Mouse (Mus musculus): ENCODE data around the gene Cpne2. TPM values are rescaled to one million over a fixed set of nuclear protein-coding genes. Genes with fewer than 3 reads are reported as not detected.

Gene Cpne2
- polyA plus RNA-seq, 1 experiment from 2014 or later: 5.0 TPM

GRCm38 (mm10) chr8:94561256-94561655 lies 28.5 kb downstream of the Cpne2 start:
- ATAC-seq (replicated peaks; ENCODE audit: insufficient number of reproducible peaks, insufficient read depth, low FRiP score, low read depth): no peak
- H3K27me3 ChIP-seq: no peaks in the 10 kb centered on the region
- no peaks in the 10 kb centered on the region for H3K4me1 ChIP-seq (replicated peaks)
- H3K9ac ChIP-seq: no peak overlapping the region
- whole genome bisulfite sequencing: 67% methylated on average over 5 of the region's 5 CpGs
- no peaks in the 10 kb centered on the region for H3K9me3 ChIP-seq (replicated peaks)
- no peaks in the 10 kb centered on the region for H3K36me3 ChIP-seq
- no peak overlapping the region for H3K27ac ChIP-seq
- H3K4me2 ChIP-seq: no peak overlapping the region
- no peak overlapping the region for H3K4me3 ChIP-seq

GRCm38 (mm10) chr8:94564421-94564820 lies 31.6 kb downstream of the Cpne2 start:
- H3K27me3 ChIP-seq: no peaks in the 10 kb centered on the region
- H3K36me3 ChIP-seq: no peaks in the 10 kb centered on the region
- no peak overlapping the region for H3K9ac ChIP-seq
- no peaks in the 10 kb centered on the region for H3K9me3 ChIP-seq (replicated peaks)
- no peaks in the 10 kb centered on the region for H3K4me1 ChIP-seq (replicated peaks)
- H3K4me3 ChIP-seq: no peak overlapping the region
- ATAC-seq (replicated peaks; ENCODE audit: insufficient number of reproducible peaks, insufficient read depth, low FRiP score, low read depth): no peak
- H3K27ac ChIP-seq: no peak overlapping the region
- H3K4me2 ChIP-seq: no peak overlapping the region

DNA sequence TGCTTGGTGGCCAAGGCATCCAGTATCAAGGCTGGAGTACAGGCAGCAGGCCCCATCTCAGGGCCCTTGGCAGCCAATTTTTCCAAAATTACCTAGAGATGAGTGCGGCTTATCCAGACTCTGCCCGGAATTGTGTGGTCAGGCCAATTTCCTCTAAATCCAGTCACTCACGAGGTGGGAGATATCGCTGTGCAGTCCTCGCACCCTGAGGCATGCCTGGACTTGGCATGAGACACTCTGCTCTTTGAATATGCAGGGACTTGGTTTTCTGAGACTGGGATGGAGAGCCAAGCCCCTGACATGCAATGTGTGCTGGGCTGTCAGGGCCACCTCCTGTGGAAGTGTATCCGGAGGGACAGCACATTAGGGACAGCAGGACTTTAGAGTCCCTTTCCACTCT lies 33.2 kb downstream of the Cpne2 start:
- H3K27me3 ChIP-seq: no peaks in the 10 kb centered on the region
- no peaks in the 10 kb centered on the region for H3K36me3 ChIP-seq
- H3K27ac ChIP-seq: no peak overlapping the region
- H3K9ac ChIP-seq: no peak overlapping the region
- H3K4me2 ChIP-seq: no peak overlapping the region
- H3K4me1 ChIP-seq (replicated peaks): no peaks in the 10 kb centered on the region
- WGBS: 73% methylated on average over 6 of the region's 6 CpGs
- ATAC-seq (replicated peaks; ENCODE audit: insufficient number of reproducible peaks, insufficient read depth, low FRiP score, low read depth): no peak
- no peak overlapping the region for H3K4me3 ChIP-seq
- H3K9me3 ChIP-seq (replicated peaks): no peaks in the 10 kb centered on the region

GRCm38 (mm10) chr8:94566446-94567158 lies 33.8 kb downstream of the Cpne2 start:
- ATAC-seq (replicated peaks; ENCODE audit: insufficient number of reproducible peaks, insufficient read depth, low FRiP score, low read depth): no peak
- Histone ChIP-seq H3K36me3 (no peaks in the 10 kb centered on the region), H3K27ac (no peak overlapping the region), H3K4me3 (no peak overlapping the region), H3K27me3 (no peaks in the 10 kb centered on the region), H3K9ac (no peak overlapping the region), H3K4me1 (replicated peaks) (no peaks in the 10 kb centered on the region), H3K9me3 (replicated peaks) (no peaks in the 10 kb centered on the region), H3K4me2 (no peak overlapping the region)
- 68% methylated on average over 15 of the region's 15 CpGs for WGBS

- Histone ChIP-seq H3K27ac (no peak overlapping the region), H3K9me3 (replicated peaks) (no peaks in the 10 kb centered on the region), H3K4me1 (replicated peaks) (no peaks in the 10 kb centered on the region), H3K9ac (no peak overlapping the region), H3K4me2 (no peak overlapping the region), H3K27me3 (no peaks in the 10 kb centered on the region), H3K36me3 (no peaks in the 10 kb centered on the region), H3K4me3 (no peak overlapping the region)
- WGBS: 74% methylated on average over 8 of the region's 8 CpGs
- ATAC-seq (replicated peaks; ENCODE audit: insufficient number of reproducible peaks, insufficient read depth, low FRiP score, low read depth): no peak
Observed at GRCm38 (mm10) chr8:94567159-94567849, 34.5 kb downstream of the Cpne2 start.

DNA sequence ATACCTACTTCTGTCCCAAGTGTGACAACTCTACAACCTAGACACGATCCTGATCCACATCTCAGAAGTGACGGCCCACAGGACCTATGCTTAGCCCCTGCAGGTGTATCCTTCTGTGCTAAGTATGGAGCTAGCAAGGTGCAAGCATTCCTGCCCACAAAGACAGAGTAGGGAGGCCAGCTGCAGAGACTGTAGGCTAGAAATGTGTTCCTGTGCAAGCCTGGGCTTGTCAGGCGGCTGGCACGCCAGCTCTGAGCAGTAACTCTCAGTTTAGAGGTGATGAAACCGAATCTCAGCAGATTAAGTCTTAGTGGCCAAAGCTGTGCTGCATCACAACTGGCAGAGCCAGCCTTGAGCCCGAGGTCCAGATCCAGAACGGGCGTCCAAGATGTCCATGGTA lies 35.3 kb downstream of the Cpne2 start:
- Histone ChIP-seq H3K4me2 (no peak overlapping the region), H3K27ac (no peak overlapping the region), H3K9me3 (replicated peaks) (no peaks in the 10 kb centered on the region), H3K4me1 (replicated peaks) (no peaks in the 10 kb centered on the region), H3K9ac (no peak overlapping the region), H3K27me3 (no peaks in the 10 kb centered on the region), H3K36me3 (no peaks in the 10 kb centered on the region), H3K4me3 (no peak overlapping the region)
- ATAC-seq (replicated peaks; ENCODE audit: insufficient number of reproducible peaks, insufficient read depth, low FRiP score, low read depth): no peak
- WGBS: 84% methylated on average over 8 of the region's 8 CpGs

GRCm38 (mm10) chr8:94569419-94569818 lies 36.6 kb downstream of the Cpne2 start:
- H3K4me2 ChIP-seq: no peak overlapping the region
- no peaks in the 10 kb centered on the region for H3K4me1 ChIP-seq (replicated peaks)
- no peak overlapping the region for H3K27ac ChIP-seq
- no peaks in the 10 kb centered on the region for H3K27me3 ChIP-seq
- H3K36me3 ChIP-seq: peaks cover 11% of the 10 kb centered on the region
- H3K9ac ChIP-seq: no peak overlapping the region
- no peak overlapping the region for H3K4me3 ChIP-seq
- no peak for ATAC-seq (replicated peaks; ENCODE audit: insufficient number of reproducible peaks, insufficient read depth, low FRiP score, low read depth)
- H3K9me3 ChIP-seq (replicated peaks): no peaks in the 10 kb centered on the region
- 75% methylated on average over 1 of the region's 1 CpGs for WGBS

DNA sequence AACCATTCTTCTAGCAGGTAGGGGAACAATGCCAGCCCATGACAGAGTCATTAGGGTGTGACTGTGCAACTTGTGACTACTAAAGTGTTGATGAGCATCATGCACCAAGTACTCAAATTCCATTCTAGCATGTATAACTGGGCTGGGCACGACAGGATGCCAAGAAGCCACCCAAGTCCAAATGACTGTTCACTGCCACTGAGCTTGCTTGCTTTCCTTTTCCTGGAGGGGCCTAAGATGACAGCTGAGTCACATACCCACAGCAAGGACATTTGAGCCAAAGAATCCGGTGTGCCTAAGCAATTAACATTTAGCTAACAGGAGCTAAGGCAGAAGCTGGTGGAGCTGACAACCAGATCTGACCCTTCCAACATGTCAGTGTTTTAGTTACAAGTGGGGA lies 39.1 kb downstream of the Cpne2 start:
- Histone ChIP-seq H3K36me3 (peaks cover 33% of the 10 kb centered on the region), H3K4me2 (no peak overlapping the region), H3K27ac (no peak overlapping the region), H3K4me1 (replicated peaks) (no peaks in the 10 kb centered on the region), H3K4me3 (no peak overlapping the region), H3K9ac (no peak overlapping the region), H3K27me3 (no peaks in the 10 kb centered on the region), H3K9me3 (replicated peaks) (no peaks in the 10 kb centered on the region)
- ATAC-seq (replicated peaks; ENCODE audit: insufficient number of reproducible peaks, insufficient read depth, low FRiP score, low read depth): no peak
- 63% methylated on average over 2 of the region's 2 CpGs for WGBS

DNA sequence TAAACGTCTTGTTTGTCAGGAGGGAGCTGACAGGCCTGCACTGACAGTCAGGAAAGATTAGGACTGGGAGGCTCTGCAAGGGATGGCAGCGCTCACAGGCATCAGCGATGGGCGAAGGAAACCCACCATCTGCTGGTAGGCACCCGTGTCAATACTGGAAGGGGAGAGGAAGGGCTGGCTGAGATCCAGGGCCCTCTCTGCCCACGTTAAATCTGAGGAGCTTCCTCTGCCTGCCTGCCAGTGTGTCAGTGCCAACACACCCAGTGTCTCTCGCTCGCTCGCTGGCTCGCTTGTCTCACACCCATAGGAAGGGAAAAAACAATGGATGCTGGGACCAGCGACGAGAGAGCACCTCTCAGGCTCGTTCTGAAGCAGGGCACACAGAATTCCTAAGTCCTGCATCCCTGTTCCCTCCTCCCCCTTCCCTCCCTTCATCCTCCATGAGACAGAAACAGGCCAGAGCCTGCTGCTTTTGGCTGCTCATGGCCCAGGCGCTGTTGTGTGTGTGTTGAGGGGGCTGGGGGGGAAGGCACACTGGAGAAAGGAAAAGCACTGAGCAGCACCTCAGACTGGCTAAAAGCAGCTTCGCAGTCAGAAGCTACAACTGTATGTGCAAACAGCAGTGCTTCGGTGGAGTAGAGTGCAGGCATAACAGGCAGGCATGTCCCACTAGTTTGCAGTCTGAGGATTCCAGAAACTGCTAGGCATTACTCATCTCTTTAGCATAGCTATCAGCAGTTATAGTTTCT lies 41.5 kb downstream of the Cpne2 start:
- H3K9me3 ChIP-seq (replicated peaks): no peaks in the 10 kb centered on the region
- 88% methylated on average over 16 of the region's 16 CpGs for WGBS
- no peak for ATAC-seq (replicated peaks; ENCODE audit: insufficient number of reproducible peaks, insufficient read depth, low FRiP score, low read depth)

DNA sequence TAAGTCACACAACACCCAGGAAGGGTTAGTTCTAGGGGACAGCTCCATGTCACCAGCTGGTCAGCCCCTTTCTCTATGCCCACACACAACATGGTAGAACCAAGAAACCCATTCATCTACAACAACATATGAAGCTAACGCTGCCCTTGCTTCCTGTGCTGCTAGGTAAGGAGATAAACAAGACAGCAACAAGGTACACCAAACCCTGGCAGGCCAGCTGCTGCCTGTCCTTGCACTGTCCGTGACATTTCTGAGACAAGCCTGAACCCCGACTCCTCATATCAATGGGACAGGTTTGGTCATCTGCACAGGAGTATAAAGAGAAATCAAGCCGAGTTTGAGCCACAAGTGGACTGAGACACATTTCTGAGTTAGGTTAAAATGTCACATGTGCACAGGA lies 42.4 kb downstream of the Cpne2 start:
- Histone ChIP-seq H3K4me3 (no peak overlapping the region), H3K9me3 (replicated peaks) (no peaks in the 10 kb centered on the region), H3K27me3 (no peaks in the 10 kb centered on the region), H3K4me1 (replicated peaks) (no peaks in the 10 kb centered on the region), H3K4me2 (no peak overlapping the region), H3K36me3 (peaks cover 52% of the 10 kb centered on the region), H3K27ac (no peak overlapping the region), H3K9ac (no peak overlapping the region)
- 86% methylated on average over 4 of the region's 4 CpGs for WGBS
- no peak for ATAC-seq (replicated peaks; ENCODE audit: insufficient number of reproducible peaks, insufficient read depth, low FRiP score, low read depth)

More for the DNA sequence above, 41.5 kb downstream of the Cpne2 start:
- no peaks in the 10 kb centered on the region for H3K27me3 ChIP-seq
- no peak overlapping the region for H3K9ac ChIP-seq
- no peak overlapping the region for H3K4me3 ChIP-seq
- H3K27ac ChIP-seq: no peak overlapping the region
- H3K36me3 ChIP-seq: peaks cover 46% of the 10 kb centered on the region
- H3K4me2 ChIP-seq: no peak overlapping the region
- no peaks in the 10 kb centered on the region for H3K4me1 ChIP-seq (replicated peaks)

DNA sequence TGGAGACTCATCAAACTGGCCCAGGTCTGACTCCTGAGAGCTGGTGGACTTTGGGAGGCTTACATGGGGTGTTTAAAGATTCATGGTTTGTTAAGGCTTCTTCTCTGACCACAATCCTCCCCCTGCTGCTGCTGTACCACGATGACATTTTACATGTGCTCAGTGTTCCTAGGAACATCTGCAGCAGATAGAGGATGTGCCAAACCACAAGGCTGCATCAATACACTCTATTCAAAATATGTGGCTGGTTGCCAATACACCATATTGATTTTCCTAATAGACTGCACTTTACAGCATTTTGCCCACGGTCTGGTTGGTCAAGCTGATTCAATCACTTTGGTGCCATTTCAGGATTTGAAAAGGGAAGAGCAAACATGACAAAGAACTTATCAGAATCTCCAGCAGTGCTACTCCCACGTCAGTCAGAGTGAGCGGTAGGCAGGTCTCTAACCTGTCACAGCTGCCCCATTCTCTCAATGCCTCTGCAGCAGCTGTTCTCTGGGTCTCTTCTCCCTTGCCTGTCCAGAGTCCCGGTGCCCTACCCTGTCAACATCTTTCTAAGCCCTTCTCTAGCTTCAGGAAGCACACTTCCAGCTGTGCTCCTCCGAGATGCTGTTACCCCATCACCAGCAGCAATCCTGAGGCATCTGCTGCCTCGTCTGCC lies 49.2 kb downstream of the Cpne2 start:
- Histone ChIP-seq H3K4me2 (no peak overlapping the region), H3K4me1 (replicated peaks) (no peaks in the 10 kb centered on the region), H3K27me3 (no peaks in the 10 kb centered on the region), H3K27ac (no peak overlapping the region), H3K9ac (no peak overlapping the region), H3K9me3 (replicated peaks) (no peaks in the 10 kb centered on the region), H3K36me3 (peaks cover 70% of the 10 kb centered on the region), H3K4me3 (no peak overlapping the region)
- WGBS: 83% methylated on average over 7 of the region's 7 CpGs
- ATAC-seq (replicated peaks; ENCODE audit: insufficient number of reproducible peaks, insufficient read depth, low FRiP score, low read depth): no peak
